Mouse (Mus musculus): ENCODE results near the gene Grik5. TPM values are rescaled to one million over a fixed set of nuclear protein-coding genes. Genes with fewer than 3 reads are reported as not detected.

Grik5 gene
- polyA plus RNA-seq, 1 experiment from 2014 or later = 15.0 TPM

GRCm38 (mm10) chr7:24978781-24979180 lies 93.4 kb downstream of the Grik5 start:
- no peak overlapping the region for H3K4me2 ChIP-seq
- H3K36me3 ChIP-seq = no peaks in the 10 kb centered on the region
- H3K27me3 ChIP-seq = peaks cover 7% of the 10 kb centered on the region; the same call in 1 of the 2 replicates
- H3K4me3 ChIP-seq (replicated peaks) = no peak overlapping the region
- WGBS = 86% methylated on average over 7 of the region's 7 CpGs
- H3K27ac ChIP-seq = no peak overlapping the region
- H3K9me3 ChIP-seq = 0 out of 2 replicates have a peak, but pooled peaks cover 3% of the 10 kb centered on the region
- H3K9ac ChIP-seq (replicated peaks) = no peak overlapping the region
- no peak for ATAC-seq (ENCODE audit: insufficient number of reproducible peaks, insufficient read depth, low FRiP score, low TSS enrichment, low read depth)
- H3K4me1 ChIP-seq (replicated peaks) = no peaks in the 10 kb centered on the region

GRCm38 (mm10) chr7:24974893-24975595 lies 97.1 kb downstream of the Grik5 start:
- Histone ChIP-seq H3K36me3 (no peaks in the 10 kb centered on the region), H3K9ac (replicated peaks) (no peak overlapping the region)
- 36% methylated on average over 9 of the region's 9 CpGs for WGBS

GRCm38 (mm10) chr7:24973902-24974301 lies 98.2 kb downstream of the Grik5 start:
- 0 out of 2 replicates have a peak, but pooled peaks cover 5% of the 10 kb centered on the region for H3K36me3 ChIP-seq
- H3K4me3 ChIP-seq (replicated peaks) = no peak overlapping the region
- no peak overlapping the region for H3K27ac ChIP-seq
- WGBS = 70% methylated on average over 5 of the region's 5 CpGs
- no peak overlapping the region for H3K9ac ChIP-seq (replicated peaks)
- peaks cover 10% of the 10 kb centered on the region for H3K4me1 ChIP-seq (replicated peaks)
- ATAC-seq (ENCODE audit: insufficient number of reproducible peaks, insufficient read depth, low FRiP score, low TSS enrichment, low read depth) = no peak
- H3K9me3 ChIP-seq = no peaks in the 10 kb centered on the region
- no peak overlapping the region for H3K4me2 ChIP-seq
- H3K27me3 ChIP-seq = 0 out of 2 replicates have a peak, but pooled peaks cover 7% of the 10 kb centered on the region

More at GRCm38 (mm10) chr7:24974893-24975595, 97.1 kb downstream of the Grik5 start:
- Histone ChIP-seq H3K9me3 (0 out of 2 replicates have a peak, but pooled peaks cover 3% of the 10 kb centered on the region), H3K27ac (no peak overlapping the region), H3K27me3 (peaks cover 7% of the 10 kb centered on the region; the same call in 1 of the 2 replicates), H3K4me1 (replicated peaks) (peaks cover 10% of the 10 kb centered on the region), H3K4me3 (replicated peaks) (no peak overlapping the region), H3K4me2 (no peak overlapping the region)
- ATAC-seq (ENCODE audit: insufficient number of reproducible peaks, insufficient read depth, low FRiP score, low TSS enrichment, low read depth) = no peak

GRCm38 (mm10) chr7:24973208-24973607 lies 98.9 kb downstream of the Grik5 start:
- H3K4me1 ChIP-seq (replicated peaks) = peaks cover 10% of the 10 kb centered on the region
- no peak overlapping the region for H3K27ac ChIP-seq
- H3K27me3 ChIP-seq = 0 out of 2 replicates have a peak, but pooled peaks cover 2% of the 10 kb centered on the region
- no peaks in the 10 kb centered on the region for H3K9me3 ChIP-seq
- no peak overlapping the region for H3K4me2 ChIP-seq
- 0 out of 2 replicates have a peak, but pooled peaks cover 5% of the 10 kb centered on the region for H3K36me3 ChIP-seq
- no peak overlapping the region for H3K9ac ChIP-seq (replicated peaks)
- no peak for ATAC-seq (ENCODE audit: insufficient number of reproducible peaks, insufficient read depth, low FRiP score, low TSS enrichment, low read depth)
- 82% methylated on average over 4 of the region's 4 CpGs for WGBS
- no peak overlapping the region for H3K4me3 ChIP-seq (replicated peaks)

GRCm38 (mm10) chr7:24971972-24972893 lies 99.9 kb downstream of the Grik5 start, which contains the start of gene Rabac1:
Gene Rabac1 (minus strand): TSS chr7:24972754.
- H3K4me2 ChIP-seq = peak within 1 kb of the TSS; percentile 74
- H3K9me3 ChIP-seq = no peaks in the 10 kb centered on the region
- H3K27ac ChIP-seq = peak within 1 kb of the TSS; percentile 62; the same call in 1 of the 2 replicates
- 0 out of 2 replicates have a peak, but pooled peaks cover 5% of the 10 kb centered on the region for H3K36me3 ChIP-seq
- peaks cover 10% of the 10 kb centered on the region for H3K4me1 ChIP-seq (replicated peaks)
- H3K27me3 ChIP-seq = no peaks in the 10 kb centered on the region
- peak within 1 kb of the TSS; percentile 66 for H3K4me3 ChIP-seq (replicated peaks)
- ATAC-seq (ENCODE audit: insufficient number of reproducible peaks, insufficient read depth, low FRiP score, low TSS enrichment, low read depth) = peak; percentile 91
- under 1% methylated on average over 45 of the region's 45 CpGs for WGBS
- peak within 1 kb of the TSS; percentile 69 for H3K9ac ChIP-seq (replicated peaks)

- H3K4me1 ChIP-seq (replicated peaks) = peaks cover 10% of the 10 kb centered on the region
- 0 out of 2 replicates have a peak, but pooled peaks cover 5% of the 10 kb centered on the region for H3K36me3 ChIP-seq
- peak overlapping the region; percentile 66 for H3K4me3 ChIP-seq (replicated peaks)
- H3K27me3 ChIP-seq = no peaks in the 10 kb centered on the region
- peak; percentile 3 for ATAC-seq (ENCODE audit: insufficient number of reproducible peaks, insufficient read depth, low FRiP score, low TSS enrichment, low read depth)
- WGBS = 10% methylated on average over 18 of the region's 19 CpGs
- no peak overlapping the region for H3K27ac ChIP-seq
- peak overlapping the region; percentile 74 for H3K4me2 ChIP-seq
- H3K9ac ChIP-seq (replicated peaks) = no peak overlapping the region
- no peaks in the 10 kb centered on the region for H3K9me3 ChIP-seq
These were observed 100.7 kb downstream of the Grik5 start for GRCm38 (mm10) chr7:24971261-24971971.

- Histone ChIP-seq H3K36me3 (0 out of 2 replicates have a peak, but pooled peaks cover 5% of the 10 kb centered on the region), H3K4me3 (replicated peaks) (no peak overlapping the region), H3K9ac (replicated peaks) (no peak overlapping the region), H3K27ac (no peak overlapping the region), H3K9me3 (no peaks in the 10 kb centered on the region), H3K4me1 (replicated peaks) (peaks cover 10% of the 10 kb centered on the region), H3K4me2 (no peak overlapping the region), H3K27me3 (no peaks in the 10 kb centered on the region)
- ATAC-seq (ENCODE audit: insufficient number of reproducible peaks, insufficient read depth, low FRiP score, low TSS enrichment, low read depth) = no peak
- 95% methylated on average over 3 of the region's 3 CpGs for WGBS
These were observed 101.8 kb downstream of the Grik5 start for GRCm38 (mm10) chr7:24970341-24970740.

GRCm38 (mm10) chr7:24969805-24970204 lies 102.3 kb downstream of the Grik5 start:
- Histone ChIP-seq H3K4me2 (no peak overlapping the region), H3K27ac (no peak overlapping the region), H3K9ac (replicated peaks) (no peak overlapping the region), H3K9me3 (no peaks in the 10 kb centered on the region), H3K27me3 (no peaks in the 10 kb centered on the region), H3K4me1 (replicated peaks) (peaks cover 10% of the 10 kb centered on the region), H3K4me3 (replicated peaks) (no peak overlapping the region), H3K36me3 (0 out of 2 replicates have a peak, but pooled peaks cover 5% of the 10 kb centered on the region)
- no peak for ATAC-seq (ENCODE audit: insufficient number of reproducible peaks, insufficient read depth, low FRiP score, low TSS enrichment, low read depth)
- 69% methylated on average over 11 of the region's 12 CpGs for WGBS

GRCm38 (mm10) chr7:24968463-24968862 lies 103.7 kb downstream of the Grik5 start:
- no peak overlapping the region for H3K27ac ChIP-seq
- H3K4me2 ChIP-seq = no peak overlapping the region
- H3K36me3 ChIP-seq = 0 out of 2 replicates have a peak, but pooled peaks cover 5% of the 10 kb centered on the region
- H3K9ac ChIP-seq (replicated peaks) = no peak overlapping the region
- no peaks in the 10 kb centered on the region for H3K27me3 ChIP-seq
- 74% methylated on average over 6 of the region's 6 CpGs for WGBS
- H3K4me1 ChIP-seq (replicated peaks) = peaks cover 10% of the 10 kb centered on the region
- ATAC-seq (ENCODE audit: insufficient number of reproducible peaks, insufficient read depth, low FRiP score, low TSS enrichment, low read depth) = no peak
- H3K4me3 ChIP-seq (replicated peaks) = no peak overlapping the region
- no peaks in the 10 kb centered on the region for H3K9me3 ChIP-seq

GRCm38 (mm10) chr7:24967966-24968365 lies 104.2 kb downstream of the Grik5 start:
- 0 out of 2 replicates have a peak, but pooled peaks cover 5% of the 10 kb centered on the region for H3K36me3 ChIP-seq
- no peak overlapping the region for H3K4me2 ChIP-seq
- peaks cover 10% of the 10 kb centered on the region for H3K4me1 ChIP-seq (replicated peaks)
- no peaks in the 10 kb centered on the region for H3K27me3 ChIP-seq
- H3K4me3 ChIP-seq (replicated peaks) = no peak overlapping the region
- WGBS = 86% methylated on average over 8 of the region's 8 CpGs
- no peak overlapping the region for H3K27ac ChIP-seq
- ATAC-seq (ENCODE audit: insufficient number of reproducible peaks, insufficient read depth, low FRiP score, low TSS enrichment, low read depth) = no peak
- no peak overlapping the region for H3K9ac ChIP-seq (replicated peaks)
- H3K9me3 ChIP-seq = no peaks in the 10 kb centered on the region

Measured in limb, embryonic 12.5 days (tissue).